Mouse (Mus musculus): ENCODE data around the gene Lactb.

- TF ChIP-seq CTCF (IDR thresholded peaks at IDR 0.05; ENCODE audit: extremely low read depth, insufficient read depth, insufficient read length, insufficient replicate concordance) = no peak
- TF ChIP-seq POLR2A (IDR thresholded peaks at IDR 0.05; ENCODE audit: low read depth, low read length) = no peak
These were observed 69.3 kb downstream of the Lactb start for GRCm38 (mm10) chr9:66905990-66906389.

All from spleen, adult 2 months (tissue).